Mouse (Mus musculus): ENCODE data around the gene Ryr2. TPM values are rescaled to one million over a fixed set of nuclear protein-coding genes. Genes with fewer than 3 reads are reported as not detected.

Gene Ryr2
- polyA plus RNA-seq, 1 experiment from 2014 or later: 4.4 TPM

- Histone ChIP-seq H3K9ac (no peak overlapping the region), H3K4me1 (no peaks in the 10 kb centered on the region), H3K36me3 (replicated peaks) (no peaks in the 10 kb centered on the region), H3K4me3 (no peak overlapping the region), H3K4me2 (no peak overlapping the region), H3K27me3 (replicated peaks) (no peaks in the 10 kb centered on the region), H3K9me3 (no peaks in the 10 kb centered on the region), H3K27ac (no peak overlapping the region)
- no peak for ATAC-seq (replicated peaks)
- WGBS: 89% methylated on average over 1 of the region's 1 CpGs
Measured at GRCm38 (mm10) chr13:12050809-12051208, 55.9 kb downstream of the Ryr2 start.

DNA sequence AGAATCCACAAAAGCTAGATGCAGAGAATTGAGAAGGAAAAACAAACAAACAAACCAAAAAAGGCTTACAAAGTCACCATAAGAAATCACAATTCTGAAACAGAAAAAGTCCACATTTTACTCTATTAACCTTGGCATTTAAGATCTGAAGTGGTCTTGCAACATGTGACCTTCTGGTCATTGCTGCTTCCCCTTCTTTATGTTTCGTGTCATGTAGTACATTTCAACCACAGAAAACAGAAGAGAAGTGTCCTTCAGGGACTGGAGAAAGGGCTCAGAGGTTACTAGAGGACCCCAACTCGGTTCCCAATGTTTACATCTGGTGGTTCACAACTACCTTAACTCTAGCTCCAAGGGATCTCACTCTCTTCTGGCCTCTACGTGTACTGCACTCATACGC is 59.7 kb downstream of the Ryr2 start:
- no peak overlapping the region for H3K27ac ChIP-seq
- WGBS: 83% methylated on average over 4 of the region's 4 CpGs
- no peak overlapping the region for H3K4me3 ChIP-seq
- ATAC-seq (replicated peaks): no peak
- no peak overlapping the region for H3K4me2 ChIP-seq
- no peaks in the 10 kb centered on the region for H3K4me1 ChIP-seq
- no peak overlapping the region for H3K9ac ChIP-seq
- H3K36me3 ChIP-seq (replicated peaks): no peaks in the 10 kb centered on the region
- no peaks in the 10 kb centered on the region for H3K27me3 ChIP-seq (replicated peaks)
- no peaks in the 10 kb centered on the region for H3K9me3 ChIP-seq

- no peak overlapping the region for H3K9ac ChIP-seq
- H3K27ac ChIP-seq: no peak overlapping the region
- no peaks in the 10 kb centered on the region for H3K4me1 ChIP-seq
- no peaks in the 10 kb centered on the region for H3K9me3 ChIP-seq
- no peak overlapping the region for H3K4me2 ChIP-seq
- no peaks in the 10 kb centered on the region for H3K27me3 ChIP-seq (replicated peaks)
- WGBS: 90% methylated on average over 2 of the region's 2 CpGs
- no peaks in the 10 kb centered on the region for H3K36me3 ChIP-seq (replicated peaks)
- H3K4me3 ChIP-seq: no peak overlapping the region
- no peak for ATAC-seq (replicated peaks)
Measured at GRCm38 (mm10) chr13:12044751-12045150, 62.0 kb downstream of the Ryr2 start.

- Histone ChIP-seq H3K27ac (no peak overlapping the region), H3K9me3 (no peaks in the 10 kb centered on the region), H3K4me2 (no peak overlapping the region), H3K9ac (no peak overlapping the region), H3K4me3 (no peak overlapping the region), H3K4me1 (no peaks in the 10 kb centered on the region), H3K36me3 (replicated peaks) (no peaks in the 10 kb centered on the region), H3K27me3 (replicated peaks) (no peaks in the 10 kb centered on the region)
- no peak for ATAC-seq (replicated peaks)
- 84% methylated on average over 8 of the region's 8 CpGs for WGBS
Measured at GRCm38 (mm10) chr13:12042891-12043491, 63.8 kb downstream of the Ryr2 start.

- no peak overlapping the region for H3K4me3 ChIP-seq
- H3K4me2 ChIP-seq: no peak overlapping the region
- no peaks in the 10 kb centered on the region for H3K9me3 ChIP-seq
- ATAC-seq (replicated peaks): no peak
- H3K27me3 ChIP-seq (replicated peaks): no peaks in the 10 kb centered on the region
- H3K36me3 ChIP-seq (replicated peaks): no peaks in the 10 kb centered on the region
- WGBS: 86% methylated on average over 3 of the region's 3 CpGs
- no peak overlapping the region for H3K27ac ChIP-seq
- H3K9ac ChIP-seq: no peak overlapping the region
- H3K4me1 ChIP-seq: no peaks in the 10 kb centered on the region
Measured at GRCm38 (mm10) chr13:12039967-12040366, 66.8 kb downstream of the Ryr2 start.

GRCm38 (mm10) chr13:12038676-12039075 is 68.1 kb downstream of the Ryr2 start:
- Histone ChIP-seq H3K9me3 (no peaks in the 10 kb centered on the region), H3K36me3 (replicated peaks) (no peaks in the 10 kb centered on the region), H3K4me2 (no peak overlapping the region), H3K27ac (no peak overlapping the region), H3K4me1 (no peaks in the 10 kb centered on the region), H3K4me3 (no peak overlapping the region), H3K27me3 (replicated peaks) (no peaks in the 10 kb centered on the region), H3K9ac (no peak overlapping the region)
- ATAC-seq (replicated peaks): no peak
- WGBS: 88% methylated on average over 4 of the region's 4 CpGs

DNA sequence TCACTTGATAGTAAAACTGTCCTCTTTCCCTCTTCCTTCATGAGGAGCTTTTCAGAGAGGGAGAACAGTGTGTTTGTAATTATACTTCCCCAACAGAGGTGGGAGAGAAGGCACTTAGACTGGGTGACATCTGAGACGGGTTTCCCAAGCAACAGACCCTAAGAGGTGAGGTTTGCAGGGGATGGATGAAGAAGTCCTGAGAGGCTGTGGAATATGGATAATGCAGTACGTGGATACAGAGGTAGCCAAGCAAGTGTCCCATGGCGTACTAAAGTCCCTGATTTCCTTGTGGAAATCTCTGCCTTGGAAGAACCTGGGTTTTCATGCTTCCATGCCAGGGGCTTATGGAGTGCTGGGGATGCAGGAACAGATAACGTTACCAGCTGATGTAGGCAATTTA is 69.5 kb downstream of the Ryr2 start:
- Histone ChIP-seq H3K4me1 (no peaks in the 10 kb centered on the region), H3K27ac (no peak overlapping the region), H3K4me3 (no peak overlapping the region), H3K4me2 (no peak overlapping the region), H3K9me3 (no peaks in the 10 kb centered on the region), H3K36me3 (replicated peaks) (no peaks in the 10 kb centered on the region), H3K9ac (no peak overlapping the region), H3K27me3 (replicated peaks) (no peaks in the 10 kb centered on the region)
- no peak for ATAC-seq (replicated peaks)
- WGBS: 85% methylated on average over 4 of the region's 4 CpGs

- no peak for ATAC-seq (replicated peaks)
- Histone ChIP-seq H3K4me3 (no peak overlapping the region), H3K9ac (no peak overlapping the region), H3K9me3 (no peaks in the 10 kb centered on the region), H3K4me1 (no peaks in the 10 kb centered on the region), H3K36me3 (replicated peaks) (no peaks in the 10 kb centered on the region), H3K27ac (no peak overlapping the region), H3K4me2 (no peak overlapping the region), H3K27me3 (replicated peaks) (no peaks in the 10 kb centered on the region)
- 79% methylated on average over 4 of the region's 4 CpGs for WGBS
Measured at GRCm38 (mm10) chr13:12036834-12037233, 69.9 kb downstream of the Ryr2 start.

DNA sequence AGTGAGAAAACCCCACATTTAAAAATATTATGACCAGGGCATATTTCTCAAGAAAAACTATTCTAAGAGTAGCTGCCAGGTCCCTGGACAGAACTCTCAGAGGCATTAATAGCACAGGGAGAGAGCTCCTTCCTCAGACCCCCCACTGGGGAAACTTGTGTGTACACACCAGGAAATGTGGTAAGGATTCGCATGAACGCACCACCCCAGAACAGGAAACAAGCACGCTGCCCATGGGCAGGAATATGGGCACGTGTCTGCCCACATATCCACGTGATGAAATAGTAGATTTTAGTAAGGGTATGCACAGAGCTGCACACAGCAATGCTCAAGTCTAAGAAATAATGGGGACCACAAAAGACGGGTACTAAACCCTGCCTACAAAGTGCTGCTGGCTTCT is 72.8 kb downstream of the Ryr2 start:
- Histone ChIP-seq H3K27ac (no peak overlapping the region), H3K4me3 (no peak overlapping the region), H3K9ac (no peak overlapping the region), H3K27me3 (replicated peaks) (no peaks in the 10 kb centered on the region), H3K9me3 (no peaks in the 10 kb centered on the region), H3K4me2 (no peak overlapping the region), H3K36me3 (replicated peaks) (no peaks in the 10 kb centered on the region), H3K4me1 (no peaks in the 10 kb centered on the region)
- 74% methylated on average over 6 of the region's 6 CpGs for WGBS
- no peak for ATAC-seq (replicated peaks)

DNA sequence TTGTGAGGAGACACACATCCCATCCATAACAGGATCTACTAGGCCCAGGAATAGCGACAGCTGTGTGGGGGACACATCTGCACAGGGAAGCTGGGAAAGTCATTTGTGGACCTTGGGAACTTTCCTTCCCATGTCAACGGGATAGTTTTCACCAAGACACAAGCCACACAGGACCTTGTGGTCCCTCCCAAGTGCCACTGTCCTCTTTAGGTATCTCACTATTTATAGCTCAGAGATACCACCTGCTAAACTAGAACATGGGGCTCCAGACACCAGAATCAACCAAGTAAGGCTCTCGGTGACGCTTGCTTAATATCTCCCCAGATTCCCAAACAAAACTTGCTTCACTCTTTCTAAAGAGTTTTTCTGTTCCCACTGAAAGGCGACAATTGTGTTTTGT is 73.5 kb downstream of the Ryr2 start:
- 91% methylated on average over 5 of the region's 5 CpGs for WGBS
- Histone ChIP-seq H3K9ac (no peak overlapping the region), H3K27ac (no peak overlapping the region), H3K36me3 (replicated peaks) (no peaks in the 10 kb centered on the region), H3K9me3 (no peaks in the 10 kb centered on the region), H3K27me3 (replicated peaks) (no peaks in the 10 kb centered on the region), H3K4me1 (no peaks in the 10 kb centered on the region), H3K4me2 (no peak overlapping the region), H3K4me3 (no peak overlapping the region)
- ATAC-seq (replicated peaks): no peak

GRCm38 (mm10) chr13:12029841-12030240 is 76.9 kb downstream of the Ryr2 start:
- Histone ChIP-seq H3K4me1 (no peaks in the 10 kb centered on the region), H3K4me3 (no peak overlapping the region), H3K27ac (no peak overlapping the region), H3K9ac (no peak overlapping the region), H3K36me3 (replicated peaks) (no peaks in the 10 kb centered on the region), H3K9me3 (no peaks in the 10 kb centered on the region), H3K4me2 (no peak overlapping the region), H3K27me3 (replicated peaks) (no peaks in the 10 kb centered on the region)
- 93% methylated on average over 7 of the region's 7 CpGs for WGBS
- no peak for ATAC-seq (replicated peaks)

- 90% methylated on average over 4 of the region's 4 CpGs for WGBS
- no peak overlapping the region for H3K4me2 ChIP-seq
Measured at GRCm38 (mm10) chr13:12029326-12029725, 77.4 kb downstream of the Ryr2 start.

DNA sequence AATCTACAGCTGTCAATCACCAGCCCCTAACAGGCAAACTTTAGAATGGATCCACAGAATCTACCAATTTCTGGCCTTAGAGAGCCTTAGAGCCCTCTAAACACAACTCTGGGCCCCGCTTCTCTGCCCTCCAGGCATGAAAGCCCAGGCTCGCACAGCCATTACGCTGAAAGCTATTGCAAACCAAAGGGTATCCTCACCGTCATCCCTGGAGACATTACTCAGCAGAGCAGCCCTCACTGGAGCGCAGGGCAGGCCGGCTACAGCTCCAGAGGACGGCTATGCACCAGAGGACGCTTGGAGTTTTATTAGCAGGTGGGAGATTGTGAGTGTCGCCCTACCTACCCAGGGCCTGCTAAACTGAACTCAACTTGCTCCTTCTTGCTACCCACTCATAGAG is 88.7 kb downstream of the Ryr2 start:
- Histone ChIP-seq H3K4me3 (no peak overlapping the region), H3K27ac (peak overlapping the region; percentile 10; the same call in 1 of the 2 replicates), H3K4me1 (peaks cover 16% of the 10 kb centered on the region; the same call in 1 of the 2 replicates), H3K27me3 (replicated peaks) (no peaks in the 10 kb centered on the region), H3K4me2 (no peak overlapping the region), H3K9me3 (no peaks in the 10 kb centered on the region), H3K36me3 (replicated peaks) (no peaks in the 10 kb centered on the region), H3K9ac (no peak overlapping the region)
- peak; percentile 53; the same call in 1 of the 2 replicates for ATAC-seq (replicated peaks)
- WGBS: 68% methylated on average over 9 of the region's 9 CpGs

More at GRCm38 (mm10) chr13:12029326-12029725, 77.4 kb downstream of the Ryr2 start:
- H3K4me1 ChIP-seq: no peaks in the 10 kb centered on the region
- no peak for ATAC-seq (replicated peaks)
- H3K27ac ChIP-seq: no peak overlapping the region
- H3K9ac ChIP-seq: no peak overlapping the region
- no peaks in the 10 kb centered on the region for H3K27me3 ChIP-seq (replicated peaks)
- no peak overlapping the region for H3K4me3 ChIP-seq
- H3K9me3 ChIP-seq: no peaks in the 10 kb centered on the region
- no peaks in the 10 kb centered on the region for H3K36me3 ChIP-seq (replicated peaks)
